Mouse (Mus musculus) skeletal muscle tissue, adult 2 months (tissue): ENCODE measurements around the gene Six1.
"Not testable (repeated sequence)": the region's sequence is repeated elsewhere in the genome, so short reads cannot be mapped to it uniquely, and the experiment has no call there.

Experiments used
- DNase-seq: peaks from one replicate; pipeline ENCODE4 v3.0.0-alpha.2; 2012; ENCODE audit warnings: low read depth, low spot score

Six1 gene

DNA sequence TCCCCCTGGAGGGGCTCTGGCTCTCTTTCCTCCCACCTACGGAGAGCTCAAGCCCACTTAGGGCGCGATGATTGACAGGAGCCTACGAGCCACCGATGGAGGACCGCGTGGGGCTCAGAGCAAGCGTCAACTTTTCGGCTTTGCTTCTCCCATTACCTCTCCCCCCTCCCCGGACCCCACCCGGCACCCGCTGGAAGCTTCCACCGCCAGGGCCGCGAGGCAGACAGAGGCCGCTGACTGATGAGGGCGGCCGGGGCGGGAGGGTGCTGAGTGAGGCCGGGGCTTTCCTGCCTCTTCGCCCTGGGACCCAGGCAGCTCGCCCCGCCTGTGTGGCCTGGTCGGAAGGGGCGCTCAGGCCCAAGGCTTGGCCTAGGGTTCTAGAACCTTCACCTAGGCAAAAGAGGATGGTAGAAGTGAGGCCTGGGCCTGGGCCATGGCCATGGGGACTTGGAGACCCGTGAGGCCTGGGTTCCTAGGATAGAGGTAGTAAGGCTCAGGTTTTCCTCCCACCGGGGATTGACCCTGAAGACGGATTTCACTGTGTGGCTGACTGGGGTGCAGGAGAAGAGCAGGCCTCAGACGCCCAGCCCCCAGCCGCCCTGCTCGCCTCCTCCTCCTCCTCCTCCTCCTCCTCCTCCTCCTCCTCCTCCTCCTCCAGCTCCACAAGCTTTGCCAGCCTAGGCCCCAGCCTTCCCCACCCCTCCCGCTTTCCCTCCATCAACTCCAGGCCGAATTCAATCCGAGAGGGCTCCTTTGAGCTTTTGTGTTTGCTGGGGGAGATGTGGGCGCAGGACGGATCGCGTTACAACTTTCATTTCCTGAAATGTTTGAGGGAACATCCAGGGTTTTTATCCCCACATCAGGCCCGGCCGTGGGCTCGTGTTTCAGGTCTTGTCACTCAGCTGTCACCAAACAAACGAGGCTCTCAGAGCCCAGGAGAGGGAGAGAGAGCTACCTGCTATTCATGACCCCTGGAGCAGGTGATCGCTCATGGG, 18.5 kb downstream of the Six1 start:
- no peak for DNase-seq

DNA sequence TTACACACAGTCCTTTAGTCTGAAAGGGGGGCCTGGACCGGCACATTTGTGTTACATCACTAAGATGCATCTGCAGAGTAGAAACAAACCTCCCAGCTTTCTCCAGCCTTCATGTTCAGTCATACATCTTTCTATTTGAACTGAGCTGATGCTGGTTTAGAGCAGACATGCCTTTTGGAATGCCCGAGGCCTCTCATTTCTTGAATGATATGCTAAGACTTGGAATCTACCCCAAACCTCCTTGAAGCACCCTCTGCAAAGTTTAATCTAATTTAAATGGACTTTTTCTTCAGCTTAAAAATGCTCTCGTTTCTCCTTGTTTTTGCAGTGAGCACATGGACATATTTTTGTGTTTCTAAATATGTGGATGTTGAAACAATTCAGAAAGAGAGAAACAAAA, 21.0 kb downstream of the Six1 start:
- no peak for DNase-seq

DNA sequence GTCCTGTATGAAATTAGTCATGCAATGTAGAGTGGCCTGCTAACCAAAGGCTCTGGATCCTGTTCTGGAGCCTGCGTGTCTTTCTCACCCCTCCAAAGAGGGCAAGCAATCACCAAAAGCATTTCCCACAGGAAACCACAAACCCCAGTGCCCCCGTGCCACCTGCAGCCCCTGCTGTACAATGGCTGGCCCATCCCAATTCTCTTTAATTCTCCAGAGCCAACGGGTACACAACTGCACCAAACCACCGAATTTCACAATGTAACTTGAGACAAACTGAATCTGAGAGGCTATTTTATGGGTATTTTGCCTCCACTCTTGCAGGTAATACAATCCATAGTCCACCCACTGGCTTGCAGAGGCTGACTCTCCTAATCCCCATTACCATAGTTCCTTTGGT, 22.4 kb downstream of the Six1 start:
- DNase-seq: no peak

DNA sequence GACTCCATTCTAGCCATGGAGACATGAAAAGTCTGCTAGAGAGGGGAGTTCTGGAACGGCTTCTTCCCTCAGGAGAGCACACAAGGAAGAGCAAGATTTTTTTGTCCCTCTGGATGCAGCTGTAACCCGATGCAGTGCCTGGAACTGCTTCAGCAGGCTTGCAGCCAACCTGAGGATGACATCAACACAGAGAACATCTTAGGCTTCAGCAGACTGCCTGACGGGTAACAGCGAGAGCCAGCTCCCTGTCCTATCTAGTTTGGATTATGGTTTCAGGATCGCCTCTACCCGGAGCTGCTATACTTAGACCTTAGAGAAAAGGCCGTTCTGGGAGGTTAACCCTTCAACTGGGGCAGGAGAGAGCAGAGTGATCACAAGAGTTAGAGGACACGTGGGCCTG, 28.2 kb downstream of the Six1 start:
- DNase-seq: peak; percentile 96

DNA sequence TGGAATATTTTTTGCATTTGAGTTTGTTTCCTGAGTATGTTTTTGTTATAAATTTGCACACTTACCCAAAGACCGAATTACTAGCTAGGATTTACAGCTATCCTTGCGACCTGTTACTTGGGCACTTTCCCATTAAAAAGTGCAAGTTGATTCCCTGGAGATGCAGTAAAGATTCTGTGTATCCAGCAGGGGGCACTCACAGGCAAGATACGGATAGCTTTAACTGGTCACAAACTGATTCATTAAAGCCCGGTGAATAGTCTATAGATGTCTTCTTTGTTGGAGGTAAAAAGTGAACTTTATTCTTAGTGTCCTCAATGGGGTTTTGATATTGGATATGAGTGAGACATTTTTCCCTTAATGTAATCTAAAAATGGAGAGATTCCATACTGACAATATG, 32.7 kb downstream of the Six1 start:
- peak; percentile 54 for DNase-seq

DNA sequence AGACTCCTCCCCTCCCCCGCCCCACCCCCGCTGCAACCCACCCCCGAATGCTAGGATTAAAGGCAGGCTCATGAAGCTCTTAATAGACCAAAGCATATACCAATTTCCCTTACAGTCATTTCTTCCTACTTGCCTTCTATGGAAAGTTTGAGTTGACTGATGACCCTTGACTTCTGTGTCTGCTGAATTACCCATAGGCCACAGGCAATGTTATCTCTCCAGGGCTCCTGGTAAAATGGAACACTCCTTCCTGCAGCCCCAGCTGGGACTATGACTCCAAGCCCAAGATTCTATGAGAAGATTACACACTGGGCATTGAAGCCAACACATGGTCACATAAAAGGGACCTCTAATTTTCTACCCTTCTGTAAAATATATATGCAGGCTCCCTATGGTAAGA, 33.3 kb downstream of the Six1 start:
- DNase-seq: no peak

DNA sequence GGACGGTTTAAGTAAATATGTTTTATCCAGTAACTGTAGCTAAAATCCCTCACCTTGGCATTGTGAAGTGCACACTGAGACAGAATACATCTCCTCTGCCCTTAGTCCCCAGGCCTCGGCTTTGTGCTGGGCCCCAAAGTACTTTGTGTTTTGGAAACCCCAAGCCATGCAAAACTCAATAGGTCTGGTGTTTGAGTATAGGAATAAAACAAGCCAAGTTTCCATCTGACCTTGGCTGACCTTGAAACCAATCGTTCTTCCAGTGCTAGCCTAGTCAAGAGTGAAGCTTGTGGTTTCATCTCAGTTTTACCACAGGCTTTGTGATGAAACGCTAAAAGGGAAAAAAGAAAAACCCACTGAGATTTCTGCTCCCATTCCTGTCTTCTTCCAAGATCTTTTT, 34.8 kb downstream of the Six1 start:
- DNase-seq: no peak

DNA sequence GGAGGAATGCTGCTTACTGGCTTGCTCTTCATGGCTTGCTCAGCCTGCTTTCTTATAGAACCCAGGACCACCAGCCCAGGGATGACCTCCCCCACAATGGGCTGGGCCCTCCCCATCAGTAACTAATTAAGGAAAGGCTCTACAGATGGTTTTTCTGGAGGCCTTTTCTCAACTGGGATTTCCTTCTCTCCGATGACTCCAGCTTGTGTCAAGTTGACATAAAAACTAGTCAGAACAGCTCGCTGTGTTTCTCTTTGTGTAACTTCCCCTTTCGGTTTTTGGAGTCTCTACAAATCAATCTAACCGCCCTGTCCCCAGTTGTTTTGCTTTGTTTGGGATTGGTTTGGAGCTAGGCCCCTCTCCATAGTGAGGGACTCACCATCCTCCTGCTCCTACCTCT, 37.5 kb downstream of the Six1 start:
- no peak for DNase-seq

DNA sequence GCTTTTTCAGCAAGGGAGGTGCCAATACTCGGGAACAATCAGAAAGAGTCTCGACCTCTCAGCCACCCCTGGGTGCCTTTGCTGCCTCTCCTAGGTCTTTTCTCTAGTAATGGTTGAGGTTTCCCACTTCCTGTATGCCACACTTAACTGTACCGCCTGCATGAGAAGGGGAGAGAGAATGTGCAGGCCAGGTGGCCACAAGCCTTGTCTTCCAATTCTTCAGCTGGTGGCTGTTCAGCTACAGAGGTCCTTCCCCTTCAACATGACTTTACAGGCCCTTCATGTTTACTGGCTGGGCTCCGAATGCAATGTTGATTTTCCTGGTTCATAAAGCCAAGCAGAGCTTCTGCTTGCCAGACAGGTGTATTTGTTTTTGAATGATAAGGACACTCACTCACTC, 39.4 kb downstream of the Six1 start:
- no peak for DNase-seq

DNA sequence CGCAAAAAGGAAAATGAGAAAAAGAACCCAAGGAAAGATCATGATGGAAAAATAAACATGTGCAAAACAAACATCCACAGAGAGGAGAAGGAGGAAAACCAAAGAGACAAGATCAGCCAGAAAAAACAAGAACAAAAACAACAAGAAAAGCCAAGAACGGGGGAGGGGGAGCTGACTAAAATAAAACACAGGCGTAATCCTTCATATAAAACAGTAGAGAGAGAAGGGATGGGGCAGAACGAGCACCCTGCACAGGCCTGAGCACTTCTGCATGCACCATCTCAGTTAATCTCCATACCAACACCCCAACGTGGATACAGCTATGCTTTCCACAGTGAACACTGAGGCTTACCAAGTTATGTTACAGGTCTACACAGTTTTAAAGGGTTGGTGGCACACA, 40.9 kb downstream of the Six1 start:
- DNase-seq: no peak

DNA sequence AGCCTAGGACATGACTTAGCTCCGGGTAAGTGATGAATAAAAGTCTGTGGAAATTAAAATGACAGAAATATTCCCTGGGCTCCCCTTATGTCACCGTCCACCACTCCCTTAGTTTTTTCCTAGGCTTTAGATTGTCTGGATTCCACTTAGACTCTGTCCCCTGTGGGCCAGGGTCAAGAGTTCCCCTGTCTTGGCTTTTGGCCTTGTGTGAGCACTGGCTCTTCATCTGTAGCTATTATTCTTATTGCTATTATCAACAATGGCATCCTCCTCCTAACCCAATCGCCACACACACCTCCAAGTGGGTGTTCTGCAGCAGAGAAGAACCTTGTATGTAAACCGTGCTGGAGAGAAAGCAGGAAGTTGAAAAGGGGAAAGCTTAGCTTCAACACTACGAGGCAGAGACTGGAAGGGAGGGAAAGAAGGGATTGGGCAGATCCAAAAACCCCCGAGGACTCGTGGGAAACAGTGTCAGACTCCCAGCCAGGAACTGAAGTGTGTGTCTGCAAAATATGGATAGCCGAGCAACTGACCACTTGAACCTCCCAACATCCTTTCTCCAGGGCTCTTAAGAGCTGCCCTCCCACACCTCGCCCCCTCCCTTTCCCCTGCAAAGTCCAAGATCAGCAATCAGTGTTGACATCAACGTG, 41.4 kb downstream of the Six1 start:
- DNase-seq: peak; percentile 35

DNA sequence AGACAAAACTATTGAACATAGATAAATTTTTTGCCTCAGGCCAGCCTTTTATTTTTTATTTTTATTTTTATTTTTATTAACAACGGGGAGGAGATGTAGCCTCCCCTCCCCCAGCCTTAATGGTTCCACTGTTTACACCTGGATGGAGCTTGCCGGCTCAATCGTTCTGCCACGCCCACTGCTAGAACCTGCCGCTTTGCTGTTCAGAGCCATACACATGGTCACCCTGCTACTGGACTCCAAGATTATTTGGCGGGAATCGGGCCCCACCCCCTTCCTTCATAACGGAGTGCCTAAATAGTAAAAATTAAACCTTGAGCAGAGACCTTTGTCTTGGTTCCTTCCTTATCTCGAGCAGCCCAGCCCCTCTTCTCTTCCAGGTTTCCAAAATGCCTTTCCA, 50.8 kb downstream of the Six1 start:
- DNase-seq: not testable (repeated sequence)

DNA sequence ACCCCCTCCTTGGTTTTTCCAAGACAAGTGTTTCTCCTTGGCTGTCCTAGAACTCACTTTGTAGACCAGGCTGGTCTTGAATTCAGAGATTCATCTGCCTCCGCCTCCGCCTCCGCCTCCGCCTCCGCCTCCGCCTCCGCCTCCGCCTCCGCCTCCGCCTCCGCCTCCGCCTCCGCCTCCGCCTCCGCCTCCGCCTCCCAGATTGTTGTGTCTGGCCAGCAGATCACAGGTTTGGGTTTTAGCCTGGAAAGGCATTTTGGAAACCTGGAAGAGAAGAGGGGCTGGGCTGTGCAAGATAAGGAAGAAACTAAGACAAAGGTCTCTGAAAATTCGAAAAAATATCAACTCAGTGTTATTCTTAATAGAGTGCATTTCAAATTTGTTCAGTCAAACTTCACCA, 51.4 kb downstream of the Six1 start:
- not testable (repeated sequence) for DNase-seq

DNA sequence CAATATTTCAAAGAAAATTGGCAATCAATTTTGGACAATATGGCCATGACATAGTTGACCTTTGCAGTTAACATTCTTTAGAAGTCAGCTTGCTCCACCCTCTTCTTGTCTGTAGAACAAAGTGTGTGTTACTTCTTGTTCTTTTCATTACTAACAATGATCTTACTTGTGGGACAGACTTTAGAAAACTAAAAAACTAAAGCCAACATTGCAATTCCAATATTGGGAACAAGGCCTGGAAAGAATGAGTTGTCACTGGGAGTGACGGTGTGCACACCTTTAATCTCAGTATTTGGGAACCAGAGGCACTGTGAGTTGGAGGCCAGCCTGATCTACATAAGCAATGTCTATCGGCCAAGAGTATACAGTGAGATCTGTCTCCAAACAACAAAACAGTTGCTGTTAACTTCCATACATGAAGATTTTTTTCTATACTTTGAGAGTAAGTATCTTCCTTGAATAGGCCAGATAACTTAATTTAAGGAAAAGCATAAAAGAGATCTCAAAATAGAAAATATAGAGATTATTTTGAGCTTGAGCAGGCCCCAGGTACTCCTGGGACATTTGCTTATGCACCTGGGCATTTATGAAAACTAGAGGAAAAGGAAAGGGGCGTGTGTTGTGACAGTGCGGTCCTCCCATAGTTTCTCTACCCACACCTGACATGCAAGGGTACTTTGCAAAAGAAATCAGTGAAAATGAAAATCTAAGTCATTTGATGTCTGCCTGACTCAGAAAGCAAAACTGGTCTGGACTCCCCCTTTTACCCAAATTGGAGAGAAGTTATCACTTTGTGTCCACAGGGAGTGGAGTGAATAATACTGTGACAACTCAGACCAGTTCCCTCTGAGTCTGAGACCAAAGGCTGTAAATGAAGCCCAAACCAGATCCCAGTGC, 55.3 kb downstream of the Six1 start:
- no peak for DNase-seq

DNA sequence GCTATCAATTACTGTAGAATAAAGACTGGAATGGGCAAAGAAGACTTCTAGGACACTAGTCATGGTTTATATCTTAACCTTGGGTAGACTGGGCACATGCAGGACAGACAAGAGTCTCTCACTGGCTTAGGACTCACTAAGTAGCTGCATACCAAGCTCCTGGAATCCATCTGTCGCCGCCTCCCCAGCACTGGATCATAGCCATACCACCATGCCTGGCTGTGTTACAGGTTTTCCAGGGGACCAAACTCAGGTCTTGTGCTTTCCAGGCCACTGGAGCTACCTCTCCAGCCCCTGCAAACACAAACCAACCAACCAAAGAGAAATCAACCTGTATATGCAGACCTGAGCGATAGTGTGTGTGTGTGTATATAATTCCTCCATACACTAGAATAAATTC, 57.0 kb downstream of the Six1 start:
- no peak for DNase-seq
